Mouse (Mus musculus) 3T3-L1 (cell line): ENCODE data around the gene Tbxas1.
A peak's percentile ranks its signal among the peaks of the same experiment; 100 is the strongest.

Experiments
- DNase-seq: peaks from one replicate; pipeline ENCODE4 v3.0.0-alpha.2; 2015; ENCODE audit warnings: low read depth, low spot score

Tbxas1 gene

DNA sequence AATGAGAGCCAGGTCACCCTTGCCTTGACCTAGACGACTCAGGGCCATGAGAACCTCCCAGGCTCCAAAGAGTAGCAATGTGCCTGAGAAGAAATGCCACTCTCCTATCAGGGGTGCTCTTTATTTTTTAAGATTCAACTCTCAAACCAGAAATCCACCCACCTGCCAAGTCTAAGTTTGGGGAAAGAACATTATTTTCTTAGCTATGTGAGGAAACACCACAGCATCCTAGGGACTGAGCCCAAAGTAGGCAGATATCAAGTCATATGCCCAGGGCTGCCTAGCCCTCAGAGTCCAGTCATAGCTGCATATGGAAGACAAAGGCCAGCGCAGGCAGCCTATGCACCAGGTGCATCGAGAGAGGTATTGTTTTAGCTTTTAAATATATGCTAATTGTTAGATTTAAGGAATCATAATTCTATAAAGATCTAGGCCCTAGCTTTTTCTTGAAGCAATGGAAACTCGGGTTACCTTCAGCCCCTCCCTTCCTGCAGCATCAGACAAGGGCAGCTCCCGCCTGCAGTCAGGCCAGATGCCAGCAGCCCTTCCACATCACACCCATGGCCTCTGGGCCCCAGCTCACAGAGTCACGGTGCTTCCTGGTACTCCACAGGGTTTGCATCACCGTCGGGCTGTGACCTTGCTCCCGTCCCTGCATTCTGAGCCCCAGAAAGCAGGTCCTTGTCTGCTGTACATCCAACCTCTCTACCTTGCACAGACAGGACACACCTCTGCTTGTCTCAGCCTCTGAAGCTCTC is 176.8 kb downstream of the Tbxas1 start:
- no peak for DNase-seq

- no peak for DNase-seq
Observed at GRCm38 (mm10) chr6:39052636-39053035, 177.4 kb downstream of the Tbxas1 start.

GRCm38 (mm10) chr6:39054206-39054864 is 179.1 kb downstream of the Tbxas1 start:
- DNase-seq, result no peak

- no peak for DNase-seq
Observed at GRCm38 (mm10) chr6:39054878-39055508, 179.8 kb downstream of the Tbxas1 start.

DNA sequence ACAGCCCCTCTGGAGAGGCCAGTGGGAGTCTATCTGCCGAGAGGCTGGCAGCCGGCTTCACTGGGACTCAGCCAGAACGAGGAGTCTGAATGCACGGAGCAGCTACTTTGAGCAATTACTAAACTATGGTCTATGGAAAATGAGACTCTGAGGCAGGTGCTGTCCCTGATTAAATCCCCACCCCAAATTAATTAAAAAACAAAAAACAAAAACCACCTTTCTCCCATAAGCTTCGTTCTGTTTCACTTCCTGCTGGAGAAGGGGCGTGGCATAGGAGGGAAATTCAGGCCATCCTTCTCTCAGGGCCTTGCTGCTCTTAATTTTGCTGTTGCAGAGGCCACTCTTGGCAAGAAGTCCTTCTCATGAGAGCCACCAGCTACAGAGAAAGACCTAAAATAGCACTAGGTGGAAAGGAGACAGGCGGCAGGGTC is 180.6 kb downstream of the Tbxas1 start:
- DNase-seq, result no peak

DNA sequence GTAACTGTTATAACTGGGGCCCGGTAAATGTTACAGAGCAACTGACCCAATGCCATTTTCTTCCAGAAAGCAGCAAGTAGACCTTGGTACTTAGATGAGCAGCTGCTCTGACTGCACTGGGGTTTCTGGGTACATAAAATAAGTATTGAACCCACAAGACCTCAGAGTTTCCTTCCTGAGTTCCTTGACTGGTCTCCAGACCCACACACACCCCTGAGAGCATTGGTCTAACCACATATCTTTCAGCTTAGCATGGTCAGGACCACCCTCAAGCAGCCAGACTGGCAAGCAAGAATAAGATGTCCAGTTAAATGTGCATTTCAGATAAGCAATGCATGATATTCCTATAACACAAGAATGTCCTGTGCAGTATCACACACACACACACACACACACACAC is 182.0 kb downstream of the Tbxas1 start:
- no peak for DNase-seq

DNA sequence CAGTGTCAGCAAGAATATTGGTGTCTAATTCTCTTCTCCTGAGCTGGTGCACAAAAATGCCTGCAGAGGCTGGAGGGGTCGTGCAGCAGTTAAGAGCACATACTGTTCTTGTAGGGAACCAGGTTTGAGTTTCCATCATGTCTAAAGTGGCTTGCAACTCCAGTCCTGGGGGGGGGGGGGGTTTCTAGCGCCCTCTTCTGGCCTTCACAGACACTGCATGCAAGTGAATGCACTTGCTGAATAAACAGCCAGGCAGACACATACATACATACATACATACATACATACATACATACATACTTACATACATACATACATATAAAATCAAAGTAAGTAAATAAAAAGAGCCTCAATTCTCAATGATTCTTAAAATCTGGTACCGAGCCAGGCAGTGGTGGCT is 183.2 kb downstream of the Tbxas1 start:
- DNase-seq, result no peak

DNA sequence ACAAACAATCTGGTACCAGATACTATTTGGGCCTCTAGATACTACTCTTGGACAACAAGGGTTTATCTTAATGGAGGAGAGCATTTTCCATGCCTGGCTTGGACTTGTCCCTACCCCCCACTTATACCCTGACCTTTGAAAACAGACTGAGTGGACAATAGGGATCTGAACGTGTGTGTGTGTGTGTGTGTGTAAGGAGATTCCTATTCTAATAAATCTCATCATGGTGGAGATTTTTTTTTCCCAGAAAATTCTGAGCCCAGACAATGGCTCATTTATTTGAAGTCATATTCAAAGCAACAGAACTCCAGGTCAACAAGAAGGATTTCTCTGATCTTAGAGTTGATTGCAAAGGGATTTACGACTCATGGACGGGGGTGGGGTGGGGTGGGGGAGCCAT is 183.7 kb downstream of the Tbxas1 start:
- no peak for DNase-seq

DNA sequence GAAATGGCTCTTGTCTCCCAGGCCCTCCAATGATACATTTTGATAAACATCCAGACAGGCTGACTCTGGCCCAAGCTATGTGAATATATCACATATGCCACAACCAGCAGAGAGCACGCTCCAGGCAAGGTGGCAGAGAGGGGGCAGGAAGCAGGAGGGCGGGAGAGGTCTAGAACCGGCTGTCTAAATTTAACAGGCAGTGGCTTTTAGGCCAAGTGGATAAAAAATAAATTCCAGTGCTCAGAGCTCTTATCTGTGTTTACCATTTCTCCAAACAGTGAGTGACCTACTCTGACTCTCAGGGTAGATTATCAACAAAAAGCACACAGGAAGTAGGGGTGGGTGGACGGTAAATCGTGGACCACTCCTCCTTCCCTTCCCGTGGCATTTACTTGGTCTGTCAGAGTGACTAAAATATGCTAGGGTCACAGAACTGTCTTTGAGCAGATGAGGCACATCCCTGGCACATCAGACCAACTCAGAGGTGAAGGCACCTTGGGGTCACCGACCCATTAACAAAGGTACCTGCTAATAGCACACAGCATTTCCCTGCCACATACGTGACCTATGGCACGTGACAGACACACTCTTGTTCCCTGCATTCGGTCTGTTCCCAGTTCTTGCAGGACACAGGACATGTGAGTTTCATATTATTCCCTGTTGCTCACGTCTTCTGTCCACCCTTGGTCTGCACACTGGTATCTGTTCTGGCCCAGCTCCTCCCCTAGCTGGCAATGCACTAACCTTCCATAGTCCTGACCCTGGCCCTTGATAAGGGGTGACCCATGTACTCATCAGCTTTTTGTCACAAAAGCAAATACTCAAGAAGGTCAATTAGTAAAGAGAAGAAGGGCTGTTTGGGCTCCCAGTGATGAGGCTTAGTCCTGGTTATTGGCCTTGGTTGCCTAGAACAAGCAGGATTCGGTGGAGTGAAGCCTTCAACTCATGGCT is 184.6 kb downstream of the Tbxas1 start:
- DNase-seq, result no peak

DNA sequence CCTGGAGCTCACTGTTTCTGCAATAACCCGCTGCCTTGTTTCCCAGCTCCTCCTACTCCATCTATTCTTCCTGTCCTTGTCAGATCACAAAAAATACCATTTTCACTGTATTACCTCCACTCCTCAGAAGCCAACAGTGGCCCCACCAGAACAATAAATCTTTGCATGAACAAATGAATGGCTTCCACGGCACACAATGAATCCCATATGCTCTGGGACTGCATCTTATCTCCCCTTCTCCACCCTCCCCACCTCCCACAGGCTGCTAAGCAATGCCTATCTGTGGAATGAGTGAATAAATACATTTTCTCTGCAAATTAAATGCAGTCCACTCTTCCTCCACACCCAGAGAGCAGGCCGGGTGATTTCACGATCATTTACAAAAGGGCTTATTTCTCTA is 186.0 kb downstream of the Tbxas1 start:
- DNase-seq, result no peak

DNA sequence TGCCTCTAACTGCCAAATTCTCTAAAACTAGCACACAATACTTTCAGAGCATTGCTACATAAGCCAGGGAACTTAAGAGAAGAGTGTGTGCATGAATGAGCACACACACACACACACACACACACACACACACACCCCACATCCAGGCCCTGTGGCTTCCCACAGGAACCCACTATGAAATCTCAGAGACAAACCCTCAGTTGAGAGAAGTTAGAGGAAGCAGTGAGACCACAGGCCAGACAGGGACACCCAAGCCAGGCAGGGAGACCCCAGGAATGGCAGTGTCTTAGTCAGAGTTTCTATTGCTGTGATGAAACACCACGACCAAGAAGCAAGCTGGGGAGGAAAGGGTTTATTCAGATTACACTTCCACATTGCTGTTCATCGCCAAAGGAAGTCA is 188.3 kb downstream of the Tbxas1 start:
- no peak for DNase-seq

- DNase-seq, result peak; percentile 92
Observed at GRCm38 (mm10) chr6:39066935-39067578, 191.9 kb downstream of the Tbxas1 start.

DNA sequence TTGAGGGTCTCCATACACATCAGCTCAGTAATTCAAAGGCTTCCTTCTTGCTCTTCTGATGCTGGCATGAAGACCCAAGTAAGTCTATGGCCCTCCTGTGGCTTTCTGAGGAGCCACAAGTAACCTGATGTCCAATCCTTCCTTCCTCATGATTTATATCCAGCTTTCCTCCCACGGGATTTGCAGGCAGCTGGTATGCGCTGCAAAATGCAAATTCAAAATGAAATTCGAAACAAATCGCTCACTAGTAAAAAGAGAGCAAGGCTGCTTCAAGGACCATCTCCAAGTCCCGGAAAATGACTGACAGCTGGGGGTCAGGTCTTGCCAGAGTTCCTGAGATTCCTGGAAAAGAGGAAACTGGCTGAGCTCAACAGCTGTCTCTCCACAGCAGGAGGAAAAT is 197.5 kb downstream of the Tbxas1 start:
- peak; percentile 60 for DNase-seq

DNA sequence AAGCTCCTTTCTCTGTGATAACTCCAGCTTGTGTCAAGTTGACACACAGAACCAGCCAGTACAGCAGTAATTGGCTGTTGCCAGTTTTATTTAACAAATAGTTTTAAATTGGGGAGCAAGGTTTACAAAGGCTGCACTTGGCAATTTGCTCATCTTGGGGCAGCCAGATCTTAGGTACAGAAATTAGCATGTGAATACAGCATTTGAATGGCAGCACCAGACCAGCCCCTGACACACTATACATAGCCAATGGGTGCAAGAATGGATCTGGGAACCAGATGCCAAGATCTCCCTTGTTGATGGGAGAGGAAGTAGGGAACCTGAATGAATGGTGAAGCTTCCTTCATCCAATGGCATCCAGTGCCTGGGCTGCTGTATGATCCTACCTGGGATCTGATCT is 199.0 kb downstream of the Tbxas1 start:
- no peak for DNase-seq

DNA sequence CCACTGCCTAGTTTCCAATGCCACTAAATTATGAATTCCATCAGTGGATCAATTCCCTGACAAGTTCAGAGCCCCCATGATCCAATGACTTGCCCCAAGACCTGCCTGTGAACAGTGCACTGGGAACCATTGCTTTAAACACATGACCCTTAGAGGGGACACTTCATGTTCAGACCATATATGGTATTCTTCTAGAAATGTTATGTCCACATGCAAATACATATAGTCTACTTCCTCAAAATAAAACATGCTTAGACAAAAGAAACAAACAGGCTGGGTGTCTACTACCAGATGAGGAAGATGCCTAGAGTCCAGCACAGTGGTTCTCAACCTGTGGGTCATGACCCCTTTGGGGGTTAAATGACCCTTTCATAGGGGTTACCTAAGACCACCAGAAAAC is 201.3 kb downstream of the Tbxas1 start:
- DNase-seq, result no peak

- DNase-seq, result no peak
Observed at GRCm38 (mm10) chr6:39104631-39105030, 229.4 kb downstream of the Tbxas1 start.

GRCm38 (mm10) chr6:39106812-39107211 is 231.6 kb downstream of the Tbxas1 start:
- DNase-seq, result peak; percentile 26

- no peak for DNase-seq
Observed at GRCm38 (mm10) chr6:39112701-39113100, 237.5 kb downstream of the Tbxas1 start.

- no peak for DNase-seq
Observed at GRCm38 (mm10) chr6:39113141-39113540, 237.9 kb downstream of the Tbxas1 start.

DNA sequence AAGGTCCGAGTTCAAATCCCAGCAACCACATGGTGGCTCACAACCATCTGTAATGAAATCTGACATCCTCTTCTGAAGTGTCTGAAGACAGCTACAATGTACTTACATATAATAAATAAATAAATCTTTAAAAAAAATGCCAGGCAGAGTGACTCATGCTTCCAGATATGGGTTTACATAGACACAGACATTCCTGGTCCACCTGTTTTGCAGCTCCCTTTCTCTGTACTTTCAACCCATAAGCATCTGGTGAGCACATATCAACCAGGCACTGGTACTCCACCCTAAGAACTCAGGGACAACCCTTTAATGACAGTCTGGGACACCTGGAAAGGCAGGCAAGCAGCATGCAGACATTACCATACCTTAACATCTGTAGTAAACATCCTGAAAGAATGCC is 240.2 kb downstream of the Tbxas1 start:
- DNase-seq, result peak; percentile 57
